Mouse (Mus musculus): ENCODE measurements around the gene Dmac1.

The Dmac1 gene

GRCm38 (mm10) chr4:75278197-75279175, at the start of gene Dmac1:
Gene Dmac1 (minus strand): TSS chr4:75278305.
- peak; percentile 96 for DNase-seq

DNA sequence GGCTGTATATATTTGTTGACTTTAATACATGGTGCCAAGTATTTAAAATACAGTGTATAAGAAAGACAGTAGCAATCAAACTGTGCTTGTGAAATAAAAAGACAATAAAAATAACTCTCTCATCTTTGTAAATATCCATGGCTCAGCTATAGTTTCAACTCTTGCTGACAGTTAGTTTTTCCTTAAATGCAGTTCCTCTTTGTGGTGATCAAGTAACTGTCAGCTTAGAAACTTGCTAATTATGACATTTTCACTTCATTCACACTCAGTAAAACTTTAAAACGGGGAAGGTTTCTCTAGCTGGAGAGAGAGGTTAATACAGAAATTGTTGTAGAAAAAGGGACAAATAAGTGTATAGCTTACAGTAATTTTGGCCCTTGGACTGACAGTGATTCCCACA, 37.3 kb upstream of the Dmac1 start:
- DNase-seq, result no peak

- DNase-seq, result no peak
Observed at GRCm38 (mm10) chr4:75315007-75315406, 36.9 kb upstream of the Dmac1 start.

- no peak for DNase-seq
Observed at GRCm38 (mm10) chr4:75311918-75312317, 33.8 kb upstream of the Dmac1 start.

DNA sequence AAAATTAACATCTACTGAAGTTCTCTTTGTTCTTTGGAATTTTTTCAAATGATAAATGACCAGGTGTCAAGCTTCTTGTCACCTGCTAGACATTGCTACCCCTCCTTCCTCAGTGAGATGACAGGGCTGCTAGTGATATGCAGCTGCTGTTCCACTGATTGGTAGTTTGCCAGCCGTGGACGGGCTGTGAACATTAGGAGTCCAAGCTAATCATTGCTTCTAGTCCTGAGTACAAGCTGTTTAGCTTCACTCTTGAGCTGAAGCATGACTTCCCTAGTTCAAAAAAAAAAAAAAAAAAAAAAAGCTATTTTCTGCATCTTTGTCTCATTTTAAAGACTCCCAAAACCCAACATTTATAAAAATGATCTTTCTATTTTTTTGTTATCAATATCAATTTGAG, 33.2 kb upstream of the Dmac1 start:
- no peak for DNase-seq

DNA sequence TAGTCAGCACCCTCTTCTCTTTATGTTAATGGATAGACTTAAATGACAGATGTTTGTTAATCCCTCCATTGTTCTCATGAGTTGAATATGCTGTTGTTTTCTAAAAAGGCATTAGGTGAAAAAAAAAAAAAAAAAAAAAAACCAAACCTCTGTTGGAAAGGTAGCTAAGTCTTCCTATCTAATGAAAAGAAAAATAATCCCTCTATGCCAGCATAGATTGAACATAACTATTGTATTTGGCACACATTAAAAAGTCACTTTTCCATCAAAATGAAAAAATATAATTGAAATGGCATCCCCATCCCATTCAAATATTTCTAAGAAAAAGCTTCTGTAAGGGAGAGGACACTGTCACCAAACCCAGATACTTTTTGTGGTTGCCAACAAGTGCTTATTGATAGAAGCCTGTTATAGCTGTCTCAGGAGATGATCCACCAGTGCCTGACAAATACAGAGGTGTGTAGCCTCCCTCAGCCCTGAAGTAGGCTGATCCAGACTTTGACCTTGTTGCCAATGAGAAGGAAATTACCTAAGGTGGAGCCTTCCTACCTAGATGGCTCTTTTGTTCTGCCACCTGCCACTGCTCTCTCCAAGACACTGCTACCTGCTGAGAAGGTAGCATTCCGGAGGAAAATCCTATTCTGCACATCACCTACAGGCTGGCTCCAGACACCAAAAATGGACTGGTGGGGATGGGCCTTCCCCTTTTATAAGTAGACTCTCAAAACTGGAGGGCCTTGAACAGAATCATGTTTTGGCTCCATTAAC, 22.3 kb upstream of the Dmac1 start:
- no peak for DNase-seq

- no peak for DNase-seq
Observed at GRCm38 (mm10) chr4:75292315-75292714, 14.2 kb upstream of the Dmac1 start.

DNA sequence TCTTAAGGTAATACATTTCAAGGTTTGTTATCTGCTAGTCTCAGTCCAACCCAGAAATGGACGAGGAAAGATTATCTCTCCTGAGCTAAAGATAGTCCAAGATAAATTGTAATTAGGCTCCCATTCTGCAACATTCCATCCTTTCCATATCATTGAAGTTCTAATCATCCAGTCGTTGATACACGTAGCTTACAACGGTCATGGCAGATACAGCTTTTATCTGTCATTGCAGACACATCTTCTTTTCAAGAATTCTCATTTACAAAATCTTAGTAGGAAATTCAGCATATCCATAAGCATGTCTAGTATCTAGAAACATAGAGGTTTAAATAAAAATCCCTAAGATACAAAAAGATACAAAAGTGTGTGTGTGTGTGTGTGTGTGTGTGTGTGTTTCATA, 13.0 kb upstream of the Dmac1 start:
- DNase-seq, result no peak

- DNase-seq, result no peak
Observed at GRCm38 (mm10) chr4:75277467-75278196, 473 bp downstream of the Dmac1 start.

GRCm38 (mm10) chr4:75275737-75276136, 2.4 kb downstream of the Dmac1 start:
- DNase-seq, result no peak

DNA sequence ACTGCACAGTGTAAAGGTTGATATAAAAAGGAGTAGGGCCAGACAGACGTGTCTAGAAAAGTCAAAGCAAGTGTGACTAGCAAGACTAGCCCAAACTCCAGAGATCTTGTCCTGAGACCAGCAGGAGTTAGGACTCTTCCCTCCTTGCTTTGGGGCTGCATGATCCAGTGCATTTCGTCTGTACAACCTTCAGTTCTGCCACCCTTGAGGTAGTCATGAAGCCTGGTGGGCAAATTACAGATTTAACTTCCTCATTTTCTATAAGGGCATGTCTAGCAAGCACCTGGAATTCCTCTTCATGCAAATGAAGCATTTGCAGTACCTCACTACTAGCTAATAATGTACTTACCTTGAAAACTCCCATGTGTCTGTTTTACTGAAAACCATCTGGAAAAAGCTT, 10.2 kb downstream of the Dmac1 start:
- no peak for DNase-seq

DNA sequence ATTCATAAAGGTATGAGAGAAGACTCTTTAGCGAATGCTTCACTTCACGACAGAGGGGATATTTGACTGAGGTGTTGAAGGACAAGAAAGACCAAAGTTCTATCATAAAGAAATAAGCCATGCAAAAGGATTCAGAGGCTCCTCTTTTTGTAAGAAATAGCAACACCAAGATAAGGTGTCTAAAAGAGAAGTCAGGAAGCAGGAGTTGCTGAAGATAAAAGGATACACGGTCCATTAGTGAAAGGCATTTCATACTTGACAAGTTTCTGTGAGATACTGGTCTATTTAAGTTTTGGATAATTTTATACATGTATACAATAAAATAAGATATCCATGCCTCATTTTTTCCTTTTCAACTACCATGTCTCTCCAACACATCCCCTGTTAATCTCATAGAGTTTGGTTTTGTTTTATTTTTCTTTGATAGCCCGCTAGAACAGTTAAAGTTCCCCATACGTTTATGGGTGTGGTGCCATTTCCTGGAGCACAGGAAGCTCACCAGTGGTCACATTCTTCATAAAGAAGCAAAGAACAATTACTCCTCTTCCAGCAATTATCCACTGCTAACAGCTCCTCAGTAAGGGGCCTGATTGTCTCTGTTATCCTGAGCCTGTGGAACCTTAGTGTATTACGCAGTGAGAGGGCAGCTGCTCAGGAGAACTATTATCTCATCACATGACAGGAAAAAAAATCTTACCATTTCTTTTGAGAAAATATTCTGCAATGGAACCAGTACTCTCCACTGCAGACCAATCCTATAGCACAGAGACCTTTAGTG, 11.1 kb downstream of the Dmac1 start:
- DNase-seq, result no peak

GRCm38 (mm10) chr4:75264219-75264618, 13.9 kb downstream of the Dmac1 start:
- no peak for DNase-seq

DNA sequence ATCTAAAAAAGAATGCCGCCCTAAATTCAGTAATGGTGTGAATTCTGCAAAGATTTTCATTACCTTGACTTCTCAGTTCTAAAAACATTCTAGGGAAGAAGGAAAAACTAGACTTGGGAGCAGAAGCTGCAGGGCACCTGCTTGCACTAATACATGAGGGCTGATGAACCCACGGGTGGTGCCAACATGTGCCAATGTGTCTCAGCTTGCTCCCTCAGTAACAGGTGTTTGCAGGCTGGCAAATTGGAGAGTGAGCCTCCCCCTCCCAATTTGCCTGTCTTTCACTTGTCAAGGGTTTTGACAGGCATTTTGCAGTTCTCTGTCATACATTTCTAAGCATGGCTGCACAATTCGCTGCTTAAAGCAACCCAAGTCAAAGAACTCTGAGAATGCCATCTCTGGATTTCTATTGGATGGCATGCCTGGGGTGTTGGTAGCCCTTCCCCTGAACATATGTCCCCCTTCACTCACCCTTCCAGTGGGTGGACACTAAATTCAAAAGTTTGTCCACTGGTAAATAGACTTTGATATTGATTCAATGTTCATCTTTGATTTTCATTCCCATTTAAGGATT, 14.5 kb downstream of the Dmac1 start:
- DNase-seq, result no peak

DNA sequence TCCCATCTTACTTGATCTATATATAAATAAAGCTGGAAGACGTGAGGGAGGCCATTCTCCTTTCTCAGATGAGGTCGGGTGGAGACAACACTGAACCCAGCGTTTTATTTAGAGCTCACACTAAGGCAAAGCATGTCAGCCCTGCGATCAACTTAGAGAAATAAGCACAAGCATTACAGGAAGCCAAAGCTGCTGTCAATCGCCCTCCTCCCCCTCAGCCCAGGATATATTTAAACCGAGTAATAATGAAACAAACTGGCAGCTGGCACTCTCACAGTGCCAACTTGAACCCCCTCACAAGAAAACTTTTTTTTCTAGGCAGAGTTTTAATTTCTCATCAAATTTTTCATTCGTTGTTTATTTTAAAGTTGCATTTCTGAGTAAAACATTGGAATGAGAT, 15.7 kb downstream of the Dmac1 start:
- DNase-seq, result no peak

- DNase-seq, result no peak
Observed at GRCm38 (mm10) chr4:75260156-75260555, 17.9 kb downstream of the Dmac1 start.

DNA sequence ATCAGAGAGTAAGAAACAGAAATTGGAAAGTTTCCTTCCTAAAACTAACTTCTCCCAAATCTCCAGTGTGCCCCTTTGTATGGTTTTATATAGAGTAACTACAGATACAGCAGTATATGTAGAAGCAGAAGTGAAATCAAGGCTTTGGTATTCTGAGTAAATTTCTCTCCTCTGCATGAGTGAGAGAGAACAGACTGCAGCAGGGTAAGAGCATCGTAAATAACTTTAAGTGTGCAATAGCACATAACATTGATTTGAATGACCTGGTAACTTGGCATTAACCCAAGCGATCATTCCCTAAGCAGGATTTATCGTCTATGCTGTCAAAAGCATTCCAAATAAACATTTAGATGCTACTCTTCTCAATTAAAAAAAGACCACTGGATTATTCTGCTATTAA, 18.7 kb downstream of the Dmac1 start:
- DNase-seq, result no peak

GRCm38 (mm10) chr4:75234602-75235001, 43.5 kb downstream of the Dmac1 start:
- peak; percentile 6 for DNase-seq

All from kidney, postnatal 14 days (tissue).